Mouse (Mus musculus): ENCODE measurements around the gene Izumo1r. TPM values are rescaled to one million over a fixed set of nuclear protein-coding genes. Genes with fewer than 3 reads are reported as not detected.

Gene Izumo1r
- total and polyA plus RNA-seq, 2 experiments from 2014 or later, result not detected

GRCm38 (mm10) chr9:14858782-14859181, 45.0 kb downstream of the Izumo1r start:
- 82% methylated on average over 3 of the region's 3 CpGs for WGBS
- TF ChIP-seq EP300 (IDR thresholded peaks at IDR 0.05; ENCODE audit: low read depth) (no peak), CTCF (IDR thresholded peaks at IDR 0.05; ENCODE audit: low read depth) (no peak)
- no peaks in the 10 kb centered on the region for H3K36me3 ChIP-seq (replicated peaks; ENCODE audit: control insufficient read depth, insufficient read depth, low read length)
- DNase-seq (ENCODE audit: low spot score) (no peak), ATAC-seq (ENCODE audit: insufficient read depth, low read depth) (no peak)
- H3K27ac ChIP-seq (ENCODE audit: low read depth), result no peak overlapping the region
- H3K4me2 ChIP-seq (ENCODE audit: low read depth, low read length), result no peak overlapping the region
- peaks cover 64% of the 10 kb centered on the region for H3K27me3 ChIP-seq (ENCODE audit: control insufficient read depth, insufficient read depth, low read length)
- H3K4me1 ChIP-seq (ENCODE audit: control insufficient read depth, insufficient read depth), result no peaks in the 10 kb centered on the region
- no peaks in the 10 kb centered on the region for H3K9me3 ChIP-seq (replicated peaks; ENCODE audit: control insufficient read depth, low read length)
- H3K4me3 ChIP-seq (ENCODE audit: low read depth, low read length), result no peak overlapping the region
- H3K9ac ChIP-seq (replicated peaks; ENCODE audit: low read depth, low read length), result no peak overlapping the region

GRCm38 (mm10) chr9:14858170-14858706, 45.5 kb downstream of the Izumo1r start:
- TF ChIP-seq EP300 (IDR thresholded peaks at IDR 0.05; ENCODE audit: low read depth) (no peak), CTCF (IDR thresholded peaks at IDR 0.05; ENCODE audit: low read depth) (no peak)
- Histone ChIP-seq H3K9ac (replicated peaks; ENCODE audit: low read depth, low read length) (no peak overlapping the region), H3K9me3 (replicated peaks; ENCODE audit: control insufficient read depth, low read length) (no peaks in the 10 kb centered on the region), H3K36me3 (replicated peaks; ENCODE audit: control insufficient read depth, insufficient read depth, low read length) (no peaks in the 10 kb centered on the region), H3K27ac (ENCODE audit: low read depth) (no peak overlapping the region), H3K4me2 (ENCODE audit: low read depth, low read length) (no peak overlapping the region), H3K4me1 (ENCODE audit: control insufficient read depth, insufficient read depth) (no peaks in the 10 kb centered on the region), H3K4me3 (ENCODE audit: low read depth, low read length) (no peak overlapping the region), H3K27me3 (ENCODE audit: control insufficient read depth, insufficient read depth, low read length) (peaks cover 64% of the 10 kb centered on the region)
- no peak for ATAC-seq (ENCODE audit: insufficient read depth, low read depth)
- DNase-seq (ENCODE audit: low spot score), result no peak
- WGBS, result 53% methylated on average over 7 of the region's 7 CpGs

- ATAC-seq (ENCODE audit: insufficient read depth, low read depth) (no peak), DNase-seq (ENCODE audit: low spot score) (no peak)
- no peaks in the 10 kb centered on the region for H3K36me3 ChIP-seq (replicated peaks; ENCODE audit: control insufficient read depth, insufficient read depth, low read length)
- H3K4me1 ChIP-seq (ENCODE audit: control insufficient read depth, insufficient read depth), result no peaks in the 10 kb centered on the region
- H3K27me3 ChIP-seq (ENCODE audit: control insufficient read depth, insufficient read depth, low read length), result peaks cover 56% of the 10 kb centered on the region
- TF ChIP-seq CTCF (IDR thresholded peaks at IDR 0.05; ENCODE audit: low read depth) (no peak), EP300 (IDR thresholded peaks at IDR 0.05; ENCODE audit: low read depth) (no peak)
- H3K27ac ChIP-seq (ENCODE audit: low read depth), result no peak overlapping the region
- no peaks in the 10 kb centered on the region for H3K9me3 ChIP-seq (replicated peaks; ENCODE audit: control insufficient read depth, low read length)
- H3K4me3 ChIP-seq (ENCODE audit: low read depth, low read length), result no peak overlapping the region
- no peak overlapping the region for H3K9ac ChIP-seq (replicated peaks; ENCODE audit: low read depth, low read length)
- WGBS, result 32% methylated on average over 4 of the region's 4 CpGs
- H3K4me2 ChIP-seq (ENCODE audit: low read depth, low read length), result no peak overlapping the region
Measured at GRCm38 (mm10) chr9:14856922-14857654, 46.7 kb downstream of the Izumo1r start.

- Histone ChIP-seq H3K9ac (replicated peaks; ENCODE audit: low read depth, low read length) (no peak overlapping the region), H3K36me3 (replicated peaks; ENCODE audit: control insufficient read depth, insufficient read depth, low read length) (no peaks in the 10 kb centered on the region), H3K4me1 (ENCODE audit: control insufficient read depth, insufficient read depth) (no peaks in the 10 kb centered on the region), H3K4me2 (ENCODE audit: low read depth, low read length) (no peak overlapping the region), H3K4me3 (ENCODE audit: low read depth, low read length) (no peak overlapping the region), H3K27me3 (ENCODE audit: control insufficient read depth, insufficient read depth, low read length) (peaks cover 32% of the 10 kb centered on the region), H3K9me3 (replicated peaks; ENCODE audit: control insufficient read depth, low read length) (0 out of 2 replicates have a peak, but pooled peaks cover 2% of the 10 kb centered on the region), H3K27ac (ENCODE audit: low read depth) (no peak overlapping the region)
- 71% methylated on average over 4 of the region's 4 CpGs for WGBS
- TF ChIP-seq CTCF (IDR thresholded peaks at IDR 0.05; ENCODE audit: low read depth) (no peak), EP300 (IDR thresholded peaks at IDR 0.05; ENCODE audit: low read depth) (no peak)
- no peak for ATAC-seq (ENCODE audit: insufficient read depth, low read depth)
- DNase-seq (ENCODE audit: low spot score), result no peak
Measured at GRCm38 (mm10) chr9:14854585-14854984, 49.2 kb downstream of the Izumo1r start.

- Histone ChIP-seq H3K9ac (replicated peaks; ENCODE audit: low read depth, low read length) (no peak overlapping the region), H3K27me3 (ENCODE audit: control insufficient read depth, insufficient read depth, low read length) (no peaks in the 10 kb centered on the region), H3K4me1 (ENCODE audit: control insufficient read depth, insufficient read depth) (no peaks in the 10 kb centered on the region), H3K36me3 (replicated peaks; ENCODE audit: control insufficient read depth, insufficient read depth, low read length) (no peaks in the 10 kb centered on the region), H3K4me3 (ENCODE audit: low read depth, low read length) (no peak overlapping the region), H3K27ac (ENCODE audit: low read depth) (no peak overlapping the region), H3K9me3 (replicated peaks; ENCODE audit: control insufficient read depth, low read length) (0 out of 2 replicates have a peak, but pooled peaks cover 2% of the 10 kb centered on the region), H3K4me2 (ENCODE audit: low read depth, low read length) (no peak overlapping the region)
- DNase-seq (ENCODE audit: low spot score), result no peak
- WGBS, result 78% methylated on average over 1 of the region's 1 CpGs
- no peak for ATAC-seq (ENCODE audit: insufficient read depth, low read depth)
- TF ChIP-seq EP300 (IDR thresholded peaks at IDR 0.05; ENCODE audit: low read depth) (no peak), CTCF (IDR thresholded peaks at IDR 0.05; ENCODE audit: low read depth) (no peak)
Measured at GRCm38 (mm10) chr9:14848267-14848935, 55.3 kb downstream of the Izumo1r start.
